Mouse (Mus musculus): ENCODE data around the gene Spryd3.
"Not testable (repeated sequence)": the region's sequence is repeated elsewhere in the genome, so short reads cannot be mapped to it uniquely, and the experiment has no call there.

Gene Spryd3

GRCm38 (mm10) chr15:102136129-102136758 is at the start of gene Spryd3:
TSS of gene Spryd3 (minus strand) at chr15:102136234.
- peak; percentile 96 for DNase-seq (ENCODE audit: low read depth, low spot score)

GRCm38 (mm10) chr15:102183076-102183475 is 47.0 kb upstream of the Spryd3 start:
- no peak for DNase-seq (ENCODE audit: low read depth, low spot score)

DNA sequence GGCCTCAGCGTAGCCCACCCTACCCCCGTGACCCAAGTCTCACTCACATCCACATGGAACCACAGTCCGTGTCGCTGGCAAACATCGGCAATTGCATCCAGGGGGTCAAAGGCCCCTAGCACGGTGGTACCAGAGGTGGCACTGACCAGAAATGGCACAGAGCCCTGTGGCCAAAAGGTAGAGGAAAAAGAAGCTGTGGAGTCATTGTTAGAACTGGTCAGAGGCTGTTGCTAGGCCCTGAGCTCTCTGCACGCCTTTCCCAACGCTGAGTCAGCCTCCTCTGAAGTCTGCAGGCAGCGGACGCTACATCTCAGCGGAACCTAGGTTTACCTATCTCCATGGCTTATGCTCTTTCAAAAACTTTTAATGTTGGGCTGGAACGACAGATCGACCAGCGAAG is 43.9 kb upstream of the Spryd3 start:
- DNase-seq (ENCODE audit: low read depth, low spot score), result no peak

- DNase-seq (ENCODE audit: low read depth, low spot score), result no peak
These were observed 43.1 kb upstream of the Spryd3 start for GRCm38 (mm10) chr15:102179106-102179505.

DNA sequence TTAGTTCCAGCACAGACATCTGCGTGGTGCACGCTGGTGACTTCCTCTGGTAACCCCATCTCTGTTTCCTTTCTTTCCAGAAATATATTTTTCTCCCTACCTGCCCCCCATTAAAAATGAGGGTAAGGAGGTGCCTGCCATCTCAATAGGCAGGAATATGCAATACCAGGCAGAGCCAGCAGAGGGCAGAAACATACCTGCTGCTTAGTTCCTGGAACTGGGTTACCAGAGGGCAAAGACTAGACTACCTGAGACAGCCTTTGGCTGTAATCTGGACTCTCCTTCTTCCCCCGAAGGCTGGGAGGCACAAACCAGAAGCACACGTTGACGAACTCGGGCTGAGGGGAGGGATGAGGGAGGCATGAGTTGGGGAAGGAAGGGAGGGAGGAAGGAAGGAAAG is 42.2 kb upstream of the Spryd3 start:
- DNase-seq (ENCODE audit: low read depth, low spot score), result peak; percentile 61

GRCm38 (mm10) chr15:102177417-102177816 is 41.4 kb upstream of the Spryd3 start:
- no peak for DNase-seq (ENCODE audit: low read depth, low spot score)

- DNase-seq (ENCODE audit: low read depth, low spot score), result no peak
These were observed 40.7 kb upstream of the Spryd3 start for GRCm38 (mm10) chr15:102176571-102177316.

GRCm38 (mm10) chr15:102175736-102176319 is 39.8 kb upstream of the Spryd3 start:
- no peak for DNase-seq (ENCODE audit: low read depth, low spot score)

- DNase-seq (ENCODE audit: low read depth, low spot score), result no peak
These were observed 37.5 kb upstream of the Spryd3 start for GRCm38 (mm10) chr15:102173581-102173980.

GRCm38 (mm10) chr15:102169064-102169463 is 33.0 kb upstream of the Spryd3 start:
- DNase-seq (ENCODE audit: low read depth, low spot score), result no peak

- peak; percentile 53 for DNase-seq (ENCODE audit: low read depth, low spot score)
These were observed 31.6 kb upstream of the Spryd3 start for GRCm38 (mm10) chr15:102167620-102168021.

DNA sequence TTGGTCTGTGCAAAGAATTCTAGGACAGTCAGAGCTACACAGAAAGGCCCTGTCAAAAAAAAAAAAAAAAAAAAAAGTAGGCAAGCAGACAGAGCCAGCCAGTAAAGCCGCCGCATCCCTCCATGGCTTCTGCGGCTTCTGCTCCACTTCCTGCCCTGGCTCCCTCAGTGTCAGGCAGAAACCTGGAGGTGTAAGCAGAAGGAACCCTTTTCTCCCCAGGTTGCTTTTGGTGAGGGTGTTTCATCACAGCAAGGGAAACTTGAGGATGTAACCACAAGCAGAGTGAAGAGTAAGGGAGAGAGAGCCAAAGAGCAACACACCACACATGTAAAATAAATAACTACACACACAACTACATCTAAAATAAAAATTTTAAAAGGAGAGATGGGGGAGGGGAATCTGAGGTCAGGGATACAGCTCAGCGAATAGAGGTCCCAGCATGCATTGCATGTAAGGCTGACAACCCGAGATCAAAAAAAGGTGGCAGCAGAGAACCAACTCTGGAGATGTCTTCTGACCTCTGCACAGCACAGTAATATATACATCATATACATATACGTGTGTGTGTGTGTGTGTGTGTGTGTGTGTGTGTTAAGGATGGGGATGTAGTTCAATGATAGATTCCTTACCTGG is 29.6 kb upstream of the Spryd3 start:
- DNase-seq (ENCODE audit: low read depth, low spot score), result no peak

GRCm38 (mm10) chr15:102163900-102164693 is 28.1 kb upstream of the Spryd3 start:
- no peak for DNase-seq (ENCODE audit: low read depth, low spot score)

- no peak for DNase-seq (ENCODE audit: low read depth, low spot score)
These were observed 24.5 kb upstream of the Spryd3 start for GRCm38 (mm10) chr15:102160415-102161060.

DNA sequence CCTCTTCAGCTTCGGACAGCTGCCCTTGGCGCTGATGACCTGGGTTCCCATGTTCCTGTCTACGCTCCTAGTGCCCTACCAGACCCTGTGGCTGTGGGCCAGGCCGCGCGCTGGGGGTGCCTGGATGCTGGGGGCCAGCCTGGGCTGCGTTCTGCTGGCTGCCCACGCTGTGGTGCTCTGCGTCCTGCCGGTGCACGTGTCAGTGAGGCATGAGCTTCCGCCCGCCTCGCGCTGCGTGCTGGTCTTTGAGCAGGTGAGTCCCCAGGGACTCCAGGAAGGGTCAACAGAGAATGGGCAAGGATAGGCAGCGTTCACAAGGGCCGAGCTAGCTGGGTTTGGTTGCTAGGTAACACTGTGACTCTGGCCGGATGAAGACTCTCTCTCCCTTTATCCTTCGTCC is 20.8 kb upstream of the Spryd3 start:
- peak; percentile 44 for DNase-seq (ENCODE audit: low read depth, low spot score)

GRCm38 (mm10) chr15:102155006-102155405 is 19.0 kb upstream of the Spryd3 start:
- DNase-seq (ENCODE audit: low read depth, low spot score), result not testable (repeated sequence)

GRCm38 (mm10) chr15:102152646-102153045 is 16.6 kb upstream of the Spryd3 start:
- DNase-seq (ENCODE audit: low read depth, low spot score), result peak; percentile 51

- DNase-seq (ENCODE audit: low read depth, low spot score), result no peak
These were observed 14.5 kb upstream of the Spryd3 start, which contains the start of gene Soat2 for GRCm38 (mm10) chr15:102150301-102151135. TSS of gene Soat2 (plus strand) at chr15:102150526.

GRCm38 (mm10) chr15:102149561-102149960 is 13.5 kb upstream of the Spryd3 start:
- no peak for DNase-seq (ENCODE audit: low read depth, low spot score)
